Comparison of ENCODE assay signal across 14 mouse cellular contexts in genomic region chr6:22044880-22045605, GRCm38 (mm10). TPM values are rescaled to one million over a fixed set of nuclear protein-coding genes. Genes with fewer than 3 reads are reported as not detected.
DNase-seq lines count a peak whose midpoint lies in the region; ATAC-seq and TF ChIP-seq lines count a peak whose summit lies in the region.
"Had no signal": no experiment of that assay in that cellular context is flagged by ENCODE, and none has a peak within 500 bp of the region (broad histone marks: within the 10 kb centered on the region; RNA-seq: fewer than 3 reads in every experiment).

No protein-coding gene starts in this region.

- H3K9me3 ChIP-seq in lung, embryonic 14.5 days (ENCODE audit: low read depth, low read length), result no peaks in the 10 kb centered on the region
- H3K9me3 ChIP-seq: neural tube, embryonic 15.5 days had no signal

- H3K27me3 ChIP-seq in lung, embryonic 14.5 days (ENCODE audit: insufficient read depth, low read length), result no peaks in the 10 kb centered on the region
- H3K27me3 ChIP-seq: neural tube, embryonic 15.5 days had no signal

- no peak for TF ChIP-seq POLR2A in lung, adult 2 months (IDR thresholded peaks at IDR 0.05; ENCODE audit: borderline replicate concordance, extremely low read depth, low read depth, low read length)

- WGBS in lung, embryonic 14.5 days, result 42% methylated on average over 9 of the region's 9 CpGs
- 40% methylated on average over 9 of the region's 9 CpGs for WGBS in lung, adult 2 months

- intact Hi-C loops in heart, postnatal 14 days (cut with DNase I), result loop anchor here (5.0 kb wide), 1 partner anchor 43 kb away; no protein-coding TSS in a partner anchor

- no peak overlapping the region for H3K4me2 ChIP-seq in lung, embryonic 14.5 days
- H3K4me2 ChIP-seq: neural tube, embryonic 15.5 days had no signal

- H3K36me3 ChIP-seq in lung, embryonic 14.5 days (ENCODE audit: insufficient read depth), result no peaks in the 10 kb centered on the region
- H3K36me3 ChIP-seq: neural tube, embryonic 15.5 days had no signal

- no peak overlapping the region for H3K4me3 ChIP-seq in lung, embryonic 14.5 days (ENCODE audit: low read depth, low read length)
- no peak overlapping the region for H3K4me3 ChIP-seq in lung, adult 2 months (replicated peaks; ENCODE audit: extremely low read depth, low read depth, low read length)
- H3K4me3 ChIP-seq: neural tube, embryonic 15.5 days had no signal

- no peak for TF ChIP-seq CTCF in lung, embryonic 14.5 days (IDR thresholded peaks at IDR 0.05; ENCODE audit: low read depth)
- TF ChIP-seq CTCF in lung, adult 2 months (IDR thresholded peaks at IDR 0.05; ENCODE audit: insufficient read depth, low read length), result no peak

- DNase-seq in lung, embryonic 14.5 days, result peak; percentile 51
- DNase-seq in lung, adult 2 months, result no peak
- DNase-seq in heart, postnatal 14 days, result peak; percentile 51 to 60
- DNase-seq in kidney, postnatal 25 days, result peak; percentile 58 to 66
- no peak for DNase-seq in frontal cortex, postnatal 14 days (ENCODE audit: low spot score in 2 of 2)
- no peak for DNase-seq in urinary bladder, postnatal 14 days (ENCODE audit: low spot score)
- DNase-seq in frontal cortex, postnatal 25 days (ENCODE audit: low spot score in 2 of 2), result no peak
- DNase-seq: cerebellum, postnatal 25 days; gastrocnemius, postnatal 14 days; midbrain, embryonic 14.5 days; right cerebral cortex, postnatal 14 days; thymus, postnatal 25 days had no signal

- peaks cover 4% of the 10 kb centered on the region for H3K4me1 ChIP-seq in lung, embryonic 14.5 days (ENCODE audit: insufficient read depth)
- H3K4me1 ChIP-seq in lung, adult 2 months (ENCODE audit: control insufficient read depth, insufficient read depth, low read length), result peaks cover 4% of the 10 kb centered on the region; the same call in 1 of the 2 replicates
- H3K4me1 ChIP-seq: neural tube, embryonic 15.5 days had no signal

- H3K27ac ChIP-seq in lung, embryonic 14.5 days (ENCODE audit: low read depth), result no peak overlapping the region
- H3K27ac ChIP-seq: liver, embryonic 14.5 days; neural tube, embryonic 15.5 days had no signal

- no peak for ATAC-seq in lung, embryonic 14.5 days (ENCODE audit: insufficient read depth)

- no peak overlapping the region for H3K9ac ChIP-seq in lung, embryonic 14.5 days
- H3K9ac ChIP-seq: liver, embryonic 14.5 days; neural tube, embryonic 15.5 days had no signal

RNA-seq across cellular contexts. Expression of gene Cped1, which starts 59.3 kb away (rescaled TPM):
- polyA plus RNA-seq in lung, embryonic 14.5 days (2014; fragmentation: Nextera tagmentation; extraction: Ambion mirVana), result 36.9 and 42.0 TPM in 2 replicates
- 23.2 and 29.4 TPM in 2 replicates for polyA plus RNA-seq in lung, adult 2 months (2012; rRNA removed)
- 10 to 100 TPM; 15.9 to 20.2 TPM for total RNA-seq in heart, postnatal 14 days (2021)

Comparison
In these comparisons a context has a peak if more than half of its experiments do, and no peak if none do; other contexts are left out.
1. DNase-seq: peak in lung, embryonic 14.5 days (single experiment), heart, postnatal 14 days (2 of 2) and kidney, postnatal 25 days (2 of 2); none in lung, adult 2 months (single experiment), frontal cortex, postnatal 14 days (0 of 2), urinary bladder, postnatal 14 days (single experiment) and frontal cortex, postnatal 25 days (0 of 2).